Mouse (Mus musculus) forebrain, embryonic 10.5 days (tissue): Measurements from ENCODE around the gene Hoxd8. TPM values are rescaled to one million over a fixed set of nuclear protein-coding genes. Genes with fewer than 3 reads are reported as not detected.
A peak's percentile ranks its signal among the peaks of the same experiment; 100 is the strongest.

ENCODE experiments used
- DNase-seq: peaks from one replicate; pipeline ENCODE4 v3.0.0-alpha.2; 2017; ENCODE audit warnings: low spot score; ENCODE audit errors: extremely low spot score
- H3K27ac ChIP-seq: fragments of 300-500 bp; sonication (generic); 2 replicates; pipeline ENCODE4 v1.5.1; 2016; ENCODE audit warnings: mild to moderate bottlenecking
- H3K27me3 ChIP-seq: fragments of 300-500 bp; sonication (generic); 2 replicates; pipeline ENCODE4 v1.6.1; 2016; ENCODE audit warnings: mild to moderate bottlenecking; ENCODE audit not compliant: poor library complexity, severe bottlenecking
- H3K36me3 ChIP-seq: fragments of 300-500 bp; sonication (generic); replicated peaks from 2 replicates; pipeline ENCODE4 v1.6.1; 2016; ENCODE audit warnings: mild to moderate bottlenecking, moderate library complexity
- H3K4me1 ChIP-seq: fragments of 300-500 bp; sonication (generic); 2 replicates; pipeline ENCODE4 v1.6.1; 2016
- H3K4me3 ChIP-seq: fragments of 300-500 bp; sonication (generic); 2 replicates; pipeline ENCODE4 v1.5.1; 2016; ENCODE audit warnings: mild to moderate bottlenecking, moderate library complexity
- H3K9me3 ChIP-seq: fragments of 300-500 bp; sonication (generic); 2 replicates; pipeline ENCODE4 v1.6.1; 2016; ENCODE audit warnings: mild to moderate bottlenecking, moderate library complexity
- WGBS: fragments of 180-500 bp; shearing (Covaris S2); methylation state at CpG from one replicate; pipeline ENCODE4 v1.1.7; 2016; 5-methylcytosine and 5-hydroxymethylcytosine counted together
- polyA plus RNA-seq: library from polyadenylated mRNA; unstranded; fragments of >200 nt; fragmentation: Nextera tagmentation; extraction: Ambion mirVana; gene quantifications from 2 replicates; pipeline ENCODE4 v1.2.1, GENCODE M21; 2016

Gene Hoxd8
- polyA plus RNA-seq, 1 experiment from 2014 or later, result not detected

GRCm38 (mm10) chr2:74745540-74746297 is 41.3 kb downstream of the Hoxd8 start:
- Histone ChIP-seq H3K4me3 (no peak overlapping the region), H3K27me3 (peaks cover 100% of the 10 kb centered on the region), H3K4me1 (peaks cover 24% of the 10 kb centered on the region), H3K9me3 (no peaks in the 10 kb centered on the region), H3K27ac (no peak overlapping the region), H3K36me3 (no peaks in the 10 kb centered on the region)
- WGBS, result 5% methylated on average over 6 of the region's 6 CpGs
- DNase-seq, result peak; percentile 29

GRCm38 (mm10) chr2:74746298-74746921 is 42.0 kb downstream of the Hoxd8 start:
- peaks cover 100% of the 10 kb centered on the region for H3K27me3 ChIP-seq
- H3K27ac ChIP-seq, result no peak overlapping the region
- WGBS, result under 1% methylated on average over 58 of the region's 58 CpGs
- H3K9me3 ChIP-seq, result no peaks in the 10 kb centered on the region
- no peaks in the 10 kb centered on the region for H3K36me3 ChIP-seq
- peaks cover 24% of the 10 kb centered on the region for H3K4me1 ChIP-seq
- H3K4me3 ChIP-seq, result no peak overlapping the region; the same call in 1 of the 2 replicates
- DNase-seq, result peak; percentile 46

GRCm38 (mm10) chr2:74747006-74747405 is 42.6 kb downstream of the Hoxd8 start:
- H3K4me3 ChIP-seq, result no peak overlapping the region
- WGBS, result under 1% methylated on average over 24 of the region's 24 CpGs

GRCm38 (mm10) chr2:74747661-74748141 is 43.3 kb downstream of the Hoxd8 start:
- WGBS, result 3% methylated on average over 11 of the region's 11 CpGs
- Histone ChIP-seq H3K36me3 (no peaks in the 10 kb centered on the region), H3K27me3 (peaks cover 100% of the 10 kb centered on the region), H3K9me3 (no peaks in the 10 kb centered on the region), H3K4me3 (no peak overlapping the region), H3K27ac (no peak overlapping the region), H3K4me1 (peaks cover 28% of the 10 kb centered on the region)
- DNase-seq, result peak; percentile 28

More at GRCm38 (mm10) chr2:74747006-74747405, 42.6 kb downstream of the Hoxd8 start:
- Histone ChIP-seq H3K27me3 (peaks cover 100% of the 10 kb centered on the region), H3K36me3 (no peaks in the 10 kb centered on the region), H3K9me3 (no peaks in the 10 kb centered on the region), H3K27ac (no peak overlapping the region), H3K4me1 (peaks cover 24% of the 10 kb centered on the region)
- no peak for DNase-seq

- Histone ChIP-seq H3K36me3 (no peaks in the 10 kb centered on the region), H3K9me3 (no peaks in the 10 kb centered on the region), H3K27me3 (peaks cover 100% of the 10 kb centered on the region), H3K4me1 (peaks cover 35% of the 10 kb centered on the region), H3K27ac (no peak overlapping the region), H3K4me3 (no peak overlapping the region)
- 2% methylated on average over 9 of the region's 9 CpGs for WGBS
- peak; percentile 18 for DNase-seq
These were observed 44.1 kb downstream of the Hoxd8 start for GRCm38 (mm10) chr2:74748436-74748995.

GRCm38 (mm10) chr2:74749337-74750121 is 45.1 kb downstream of the Hoxd8 start:
- no peaks in the 10 kb centered on the region for H3K36me3 ChIP-seq
- H3K9me3 ChIP-seq, result no peaks in the 10 kb centered on the region
- peak overlapping the region; percentile 30; the same call in 1 of the 2 replicates for H3K27ac ChIP-seq
- H3K27me3 ChIP-seq, result peaks cover 100% of the 10 kb centered on the region
- peaks cover 35% of the 10 kb centered on the region for H3K4me1 ChIP-seq
- WGBS, result under 1% methylated on average over 47 of the region's 47 CpGs
- H3K4me3 ChIP-seq, result peak overlapping the region; percentile 44
- peak; percentile 77 for DNase-seq

- H3K9me3 ChIP-seq, result no peaks in the 10 kb centered on the region
- H3K36me3 ChIP-seq, result no peaks in the 10 kb centered on the region
- H3K27ac ChIP-seq, result no peak overlapping the region
- no peak overlapping the region for H3K4me3 ChIP-seq
- WGBS, result 9% methylated on average over 5 of the region's 5 CpGs
- peaks cover 100% of the 10 kb centered on the region for H3K27me3 ChIP-seq
- peaks cover 35% of the 10 kb centered on the region for H3K4me1 ChIP-seq
- DNase-seq, result peak; percentile 21
These were observed 46.4 kb downstream of the Hoxd8 start for GRCm38 (mm10) chr2:74750731-74751250.

- peak; percentile 18 for DNase-seq
- H3K36me3 ChIP-seq, result no peaks in the 10 kb centered on the region
- H3K27ac ChIP-seq, result no peak overlapping the region
- H3K27me3 ChIP-seq, result peaks cover 100% of the 10 kb centered on the region
- H3K4me3 ChIP-seq, result no peak overlapping the region
- 62% methylated on average over 1 of the region's 1 CpGs for whole genome bisulfite sequencing
- no peaks in the 10 kb centered on the region for H3K9me3 ChIP-seq
- peaks cover 29% of the 10 kb centered on the region for H3K4me1 ChIP-seq
These were observed 47.4 kb downstream of the Hoxd8 start for GRCm38 (mm10) chr2:74751861-74752260.

GRCm38 (mm10) chr2:74752431-74753174 is 48.2 kb downstream of the Hoxd8 start:
- peaks cover 26% of the 10 kb centered on the region for H3K4me1 ChIP-seq
- no peak for DNase-seq
- H3K9me3 ChIP-seq, result no peaks in the 10 kb centered on the region
- under 1% methylated on average over 45 of the region's 45 CpGs for WGBS
- H3K36me3 ChIP-seq, result no peaks in the 10 kb centered on the region
- peaks cover 100% of the 10 kb centered on the region for H3K27me3 ChIP-seq
- peak overlapping the region; percentile 38 for H3K4me3 ChIP-seq
- no peak overlapping the region for H3K27ac ChIP-seq

GRCm38 (mm10) chr2:74753175-74753523 is 48.7 kb downstream of the Hoxd8 start:
- no peak overlapping the region for H3K27ac ChIP-seq
- H3K9me3 ChIP-seq, result no peaks in the 10 kb centered on the region
- no peaks in the 10 kb centered on the region for H3K36me3 ChIP-seq
- peaks cover 26% of the 10 kb centered on the region for H3K4me1 ChIP-seq
- H3K27me3 ChIP-seq, result peaks cover 100% of the 10 kb centered on the region
- peak; percentile 46 for DNase-seq
- WGBS, result 0% methylated on average over 25 of the region's 25 CpGs
- H3K4me3 ChIP-seq, result peak overlapping the region; percentile 38

GRCm38 (mm10) chr2:74753711-74754110 is 49.3 kb downstream of the Hoxd8 start:
- WGBS, result 17% methylated on average over 5 of the region's 5 CpGs
- no peak overlapping the region for H3K27ac ChIP-seq
- H3K27me3 ChIP-seq, result peaks cover 100% of the 10 kb centered on the region
- no peak for DNase-seq
- no peak overlapping the region for H3K4me3 ChIP-seq
- H3K4me1 ChIP-seq, result peaks cover 26% of the 10 kb centered on the region
- H3K9me3 ChIP-seq, result no peaks in the 10 kb centered on the region
- no peaks in the 10 kb centered on the region for H3K36me3 ChIP-seq
